In genomic region chr4:151160932-151161331, GRCm38 (mm10) we compare ENCODE assay signal across 16 mouse cellular contexts.
"Had no signal": no experiment of that assay in that cellular context is flagged by ENCODE, and none has a peak within 500 bp of the region (broad histone marks: within the 10 kb centered on the region; RNA-seq: fewer than 3 reads in every experiment).

No protein-coding gene starts in this region.

- H3K36me3 ChIP-seq: kidney, embryonic 15.5 days; limb, embryonic 15.5 days; liver, embryonic 12.5 days; midbrain, embryonic 12.5 days; neural tube, embryonic 12.5 days had no signal

- H3K4me1 ChIP-seq: liver, embryonic 12.5 days had no signal

- ATAC-seq: liver, embryonic 12.5 days had no signal

- H3K27ac ChIP-seq: kidney, embryonic 15.5 days; limb, embryonic 15.5 days; liver, embryonic 12.5 days; midbrain, embryonic 12.5 days; neural tube, embryonic 12.5 days had no signal

- H3K4me3 ChIP-seq: kidney, embryonic 15.5 days; limb, embryonic 15.5 days; liver, embryonic 12.5 days; midbrain, embryonic 12.5 days; myocyte; neural tube, embryonic 12.5 days had no signal

- H3K9me3 ChIP-seq: kidney, embryonic 15.5 days; limb, embryonic 15.5 days; liver, embryonic 12.5 days; midbrain, embryonic 12.5 days; neural tube, embryonic 12.5 days had no signal

- H3K9ac ChIP-seq: kidney, embryonic 15.5 days; limb, embryonic 15.5 days; liver, embryonic 12.5 days; lung, embryonic 14.5 days; midbrain, embryonic 12.5 days; neural tube, embryonic 12.5 days had no signal

- DNase-seq: kidney, adult 2 months; kidney, postnatal 14 days; layer of hippocampus, adult 9-11 months; layer of hippocampus, postnatal 36 days; retina, postnatal 1 day; right cerebral cortex, postnatal 4 days; spleen, adult 18-20 months; thymus, adult 18-20 months; thymus, postnatal 14 days had no signal

- H3K4me2 ChIP-seq: kidney, embryonic 15.5 days; limb, embryonic 15.5 days; liver, embryonic 12.5 days; lung, embryonic 14.5 days; midbrain, embryonic 12.5 days; neural tube, embryonic 12.5 days had no signal
